Mouse (Mus musculus) erythroblast, embryonic 14.5 days (primary cell): ENCODE data around the gene Prph.

Source experiments
- GATA1 ChIP-seq: IDR thresholded peaks from 2 replicates; pipeline ENCODE4 v1.6.1; 2012; ENCODE audit warnings: low read length, inconsistent platforms, mixed read lengths
- TAL1 ChIP-seq: IDR thresholded peaks from 3 replicates; pipeline ENCODE4 v1.6.1; 2012; ENCODE audit warnings: low read length, inconsistent platforms, mixed read lengths

DNA sequence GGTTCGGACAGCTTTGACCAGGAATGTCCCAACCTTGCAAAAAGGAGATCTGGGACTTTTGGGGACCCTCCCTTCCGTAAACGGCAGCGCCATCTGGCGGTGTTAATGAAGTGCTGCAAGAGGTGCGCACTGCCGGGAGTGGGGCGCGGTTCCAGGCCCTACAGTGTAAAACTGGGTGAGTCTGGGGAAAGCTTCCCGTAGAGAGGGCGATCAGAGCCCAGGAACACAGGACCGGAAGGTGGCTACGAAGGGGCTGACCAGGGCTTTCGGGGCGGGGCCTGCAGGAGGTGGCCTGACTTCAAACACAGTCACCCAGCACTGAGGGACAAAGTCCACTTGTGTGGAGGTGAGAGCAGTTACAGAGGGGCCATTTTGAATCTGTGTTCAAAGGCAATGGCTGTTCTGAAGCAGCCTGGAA is 44.2 kb downstream of the Prph start:
- no peak for TF ChIP-seq GATA1
- TF ChIP-seq TAL1: no peak
